Mouse (Mus musculus) embryonic fibroblast, embryonic 13.5 days (primary cell): ENCODE data around the gene Klf11.

ENCODE experiments used
- CTCF ChIP-seq: IDR thresholded peaks from 2 replicates; pipeline ENCODE4 v1.5.1; 2011; ENCODE audit warnings: mild to moderate bottlenecking, control low read depth, low read length, moderate library complexity, borderline replicate concordance; ENCODE audit not compliant: insufficient read depth
- POLR2A ChIP-seq: IDR thresholded peaks from 2 replicates; pipeline ENCODE4 v1.6.1; 2011; ENCODE audit warnings: low read depth, mild to moderate bottlenecking, control low read depth, low read length, moderate library complexity

- TF ChIP-seq CTCF (no peak), POLR2A (no peak)
Measured at GRCm38 (mm10) chr12:24626401-24626800, 24.7 kb upstream of the Klf11 start.
